Mouse (Mus musculus) layer of hippocampus, adult 11-12 months (tissue): ENCODE data around the gene Smc2.
"Not testable (repeated sequence)": the region's sequence is repeated elsewhere in the genome, so short reads cannot be mapped to it uniquely, and the experiment has no call there.

Experiments
- DNase-seq: peaks from one replicate; pipeline ENCODE4 v3.0.0; 2022; ENCODE audit warnings: low spot score

The Smc2 gene

DNA sequence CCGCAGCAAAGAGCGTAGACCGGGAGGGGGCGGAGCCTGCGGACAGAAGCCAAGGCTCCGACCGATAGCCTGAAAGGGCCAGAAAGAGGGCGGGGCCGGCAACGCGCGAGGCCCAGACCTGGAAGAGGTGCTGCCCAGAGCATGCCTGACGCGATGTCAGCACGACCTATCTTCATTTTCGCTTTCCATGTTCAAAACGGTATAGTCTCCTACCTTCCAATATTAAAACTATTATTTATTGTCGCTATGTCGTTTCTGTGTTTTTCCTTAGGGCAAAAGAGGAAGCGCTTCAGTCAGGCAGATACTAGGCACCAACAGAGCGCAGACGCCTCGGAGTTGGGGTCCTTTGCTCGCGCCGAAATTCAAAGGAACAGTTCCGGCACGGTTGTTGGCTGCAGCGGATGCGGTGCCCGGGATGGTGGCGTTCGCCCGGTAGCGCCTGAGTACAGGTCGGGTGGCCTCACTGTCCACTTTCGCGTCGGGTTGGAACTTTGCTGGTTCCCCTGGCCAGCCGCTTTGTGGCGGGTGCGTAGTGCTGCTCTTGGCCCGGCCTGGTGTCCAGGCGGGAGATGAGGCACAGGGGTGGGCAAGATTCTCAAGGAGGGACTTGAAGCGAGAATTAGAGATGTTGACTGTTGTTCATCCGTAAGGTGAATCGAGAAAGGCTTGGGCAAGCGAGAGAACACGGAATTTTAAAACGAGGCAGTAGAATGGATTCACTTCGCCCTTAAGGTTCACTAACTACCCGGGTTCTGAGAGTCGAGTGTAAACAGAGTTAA is at the start of gene Smc2:
TSS of gene Smc2 (plus strand) at position 358 of the 779 bp plus-strand sequence.
- peak; percentile 93 for DNase-seq

DNA sequence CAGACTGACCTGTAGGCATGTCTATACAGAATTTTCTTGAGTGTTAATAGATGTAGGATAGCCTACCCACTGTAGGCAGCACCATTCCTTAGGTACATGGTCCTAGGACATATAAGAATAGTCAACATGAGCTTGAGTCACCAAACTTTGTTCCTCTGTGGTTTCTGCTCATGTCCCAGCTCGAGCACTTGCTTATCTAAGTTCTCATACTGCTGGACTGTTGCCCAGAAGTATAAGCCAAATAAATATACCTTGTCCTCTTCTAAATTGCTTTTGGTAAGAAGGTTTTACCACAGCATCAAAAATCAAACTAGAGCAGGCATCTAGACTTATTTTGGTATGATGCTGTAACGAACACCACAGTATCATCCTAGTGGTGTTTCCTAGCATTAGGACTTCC is 27.5 kb upstream of the Smc2 start:
- no peak for DNase-seq

DNA sequence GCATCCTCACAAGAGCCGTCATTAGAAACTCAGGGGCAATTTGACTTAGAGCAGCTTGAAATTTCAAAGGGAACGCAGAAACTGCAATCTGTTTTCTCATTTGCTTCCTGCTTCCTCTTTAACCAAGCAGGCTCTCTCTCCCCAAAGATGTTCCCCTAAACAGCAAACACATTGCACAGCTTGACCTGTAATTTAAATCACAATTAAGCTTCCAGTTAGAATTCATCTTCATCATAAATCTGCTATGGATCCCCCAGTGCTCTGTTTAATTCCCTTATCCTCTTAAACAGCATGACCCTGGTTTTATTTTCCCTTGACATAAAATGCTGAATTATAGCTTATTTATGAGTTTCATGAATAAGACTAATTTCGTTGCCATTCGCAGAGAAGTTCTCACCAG is 15.4 kb upstream of the Smc2 start:
- no peak for DNase-seq

DNA sequence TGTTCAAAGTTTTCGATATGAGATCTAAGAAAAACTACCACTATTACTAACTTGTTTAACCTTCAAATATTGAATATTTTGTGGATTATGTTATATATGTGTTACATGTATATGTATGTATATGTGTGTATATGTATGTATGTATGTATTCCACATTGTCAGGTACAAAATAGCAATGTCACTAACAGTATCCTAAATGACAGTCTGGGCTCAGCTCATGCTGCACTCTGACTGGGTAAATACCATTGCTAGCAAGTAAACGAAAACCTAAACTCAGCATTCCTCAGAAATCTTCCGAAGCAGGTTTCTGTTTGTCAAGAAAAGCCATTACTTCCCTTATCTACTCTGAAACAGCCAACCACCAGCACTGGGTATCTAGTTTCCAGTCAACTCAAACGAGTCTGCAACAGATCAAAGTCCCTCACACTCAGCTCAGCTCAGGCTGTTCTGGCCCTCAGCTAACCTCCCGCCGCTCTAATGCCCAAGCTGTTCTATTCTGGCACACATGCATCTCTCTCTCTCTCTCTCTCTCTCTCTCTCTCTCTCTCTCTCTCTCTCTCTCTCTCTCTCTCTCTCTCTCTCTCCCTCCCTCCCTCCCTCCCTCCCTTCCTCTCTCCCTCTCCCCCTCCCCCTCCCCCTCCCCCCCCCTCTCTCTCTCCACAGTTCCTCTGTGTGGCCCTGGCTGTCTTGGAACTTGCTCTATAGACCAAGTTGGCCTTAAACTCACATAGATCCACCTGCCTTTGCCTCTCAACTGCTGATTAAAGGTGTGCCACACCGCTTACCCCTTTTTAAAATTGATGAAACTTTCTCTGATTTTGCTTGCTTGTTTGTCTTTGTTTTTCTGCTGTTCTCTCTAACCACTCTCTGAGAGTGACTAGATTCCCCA is 9.5 kb upstream of the Smc2 start:
- no peak for DNase-seq

DNA sequence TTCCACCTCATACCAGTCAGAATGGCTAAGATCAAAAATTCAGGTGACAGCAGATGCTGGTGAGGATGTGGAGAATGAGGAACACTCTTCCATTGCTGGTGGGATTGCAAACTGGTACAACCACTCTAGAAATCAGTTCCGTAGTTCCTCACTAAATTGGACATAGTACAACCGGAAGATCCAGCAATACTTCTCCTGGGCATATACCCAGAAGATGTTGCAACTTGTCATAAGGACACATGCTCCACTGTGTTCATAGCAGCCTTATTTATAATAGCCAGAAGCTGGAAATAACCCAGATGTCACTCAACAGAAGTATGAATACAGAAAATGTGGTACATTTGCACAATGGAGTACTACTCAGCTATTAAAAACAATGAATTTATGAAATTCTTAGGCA is 3.5 kb upstream of the Smc2 start:
- DNase-seq: not testable (repeated sequence)

DNA sequence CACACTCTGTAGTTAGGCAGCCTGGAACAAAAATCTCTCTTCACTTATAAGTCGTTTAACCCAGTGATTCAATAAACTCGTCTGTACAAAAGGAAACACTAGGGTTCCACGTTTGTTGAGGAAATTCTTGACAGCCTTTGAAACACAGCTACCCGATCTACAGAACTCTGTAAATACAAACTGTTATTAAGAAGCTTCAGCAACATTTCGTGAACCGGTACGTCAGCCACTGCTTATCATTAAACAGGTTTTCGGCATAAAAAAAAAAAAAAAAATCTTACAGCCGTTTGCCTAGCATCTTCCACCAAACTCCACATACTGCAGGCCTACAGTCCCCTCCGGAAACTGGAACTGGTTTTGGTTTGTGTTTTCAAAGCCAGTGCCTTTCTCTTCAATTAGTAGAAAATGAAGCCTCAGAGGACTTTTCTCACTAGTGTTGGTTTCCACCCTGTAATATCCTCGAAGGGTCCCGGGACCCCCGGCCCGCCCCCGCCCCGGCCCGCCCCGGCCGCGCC is 615 bp upstream of the Smc2 start:
- DNase-seq: no peak

DNA sequence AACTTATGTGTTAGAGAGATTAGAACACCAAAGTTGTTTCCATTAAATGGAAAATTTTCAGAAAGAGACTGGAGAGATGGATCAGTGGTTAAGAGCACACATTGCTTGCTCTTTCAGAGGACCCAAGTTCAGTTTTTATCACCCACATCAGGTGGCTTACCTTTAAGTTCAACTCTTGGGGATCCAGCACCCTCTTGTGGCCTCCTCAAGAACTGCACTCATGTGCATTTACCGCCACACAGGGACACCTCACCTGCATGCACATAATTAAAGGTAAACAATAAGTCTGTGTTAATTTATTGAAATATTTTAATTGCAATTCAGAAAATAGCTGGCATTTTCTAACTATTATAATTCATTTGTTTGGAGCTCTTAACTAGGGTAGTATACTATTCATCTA is 20.7 kb downstream of the Smc2 start:
- DNase-seq: no peak

DNA sequence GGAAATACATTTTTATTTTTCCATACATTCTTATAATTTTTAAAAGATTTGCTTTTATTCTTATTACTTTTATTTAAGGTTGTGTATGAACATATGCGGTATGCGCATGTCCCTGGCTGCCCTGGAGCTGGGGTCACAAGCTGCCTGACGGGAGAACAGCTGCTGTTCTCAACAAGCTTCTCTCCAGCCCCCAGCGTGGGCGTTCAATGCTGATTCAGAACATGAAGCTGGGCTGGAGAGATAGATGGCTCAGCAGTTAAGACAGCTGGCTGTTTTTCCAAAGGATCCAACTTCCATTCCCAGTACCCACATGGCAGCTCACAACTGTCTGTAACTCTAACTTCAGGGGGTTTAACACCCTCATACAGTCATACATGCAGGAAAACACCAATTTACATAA is 22.3 kb downstream of the Smc2 start:
- peak; percentile 72 for DNase-seq

DNA sequence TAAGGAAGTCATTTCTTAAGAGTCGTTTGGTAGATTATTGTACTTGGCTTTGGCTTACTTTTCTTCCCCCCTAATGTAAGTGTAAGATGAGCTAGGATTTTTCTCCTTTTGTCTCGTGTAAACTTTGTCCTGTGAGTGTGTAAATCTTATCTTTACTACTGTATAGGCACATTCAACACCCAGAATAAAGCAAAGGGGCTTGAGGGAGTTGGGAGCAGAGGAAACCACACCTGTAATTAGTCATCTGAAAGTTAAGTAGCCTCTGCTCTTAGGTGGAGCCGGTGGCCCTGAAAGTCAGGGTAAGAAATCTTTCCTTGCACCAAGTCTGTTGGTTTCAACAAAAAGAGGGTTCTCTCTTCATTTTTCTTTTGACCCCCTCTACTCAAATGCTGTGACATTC is 34.4 kb downstream of the Smc2 start:
- no peak for DNase-seq

DNA sequence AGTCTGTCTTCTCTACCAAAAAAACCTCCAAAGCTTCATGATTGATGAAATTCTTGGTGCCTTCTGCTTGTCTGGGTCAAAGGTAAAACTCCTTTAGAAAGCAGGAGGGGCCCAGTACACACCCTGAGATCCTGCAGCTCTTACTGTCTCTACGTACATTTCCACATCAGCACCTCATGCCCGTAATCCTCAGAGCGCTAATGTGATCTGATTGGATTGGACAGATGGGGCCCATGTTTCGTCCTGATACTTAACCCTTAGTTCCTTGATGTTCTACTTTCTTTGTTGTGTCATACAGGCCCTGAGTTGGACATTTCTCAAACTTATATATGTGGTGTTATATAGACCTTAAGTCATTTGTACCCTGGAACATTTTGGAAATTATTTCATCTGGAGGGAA is 48.4 kb downstream of the Smc2 start:
- no peak for DNase-seq

DNA sequence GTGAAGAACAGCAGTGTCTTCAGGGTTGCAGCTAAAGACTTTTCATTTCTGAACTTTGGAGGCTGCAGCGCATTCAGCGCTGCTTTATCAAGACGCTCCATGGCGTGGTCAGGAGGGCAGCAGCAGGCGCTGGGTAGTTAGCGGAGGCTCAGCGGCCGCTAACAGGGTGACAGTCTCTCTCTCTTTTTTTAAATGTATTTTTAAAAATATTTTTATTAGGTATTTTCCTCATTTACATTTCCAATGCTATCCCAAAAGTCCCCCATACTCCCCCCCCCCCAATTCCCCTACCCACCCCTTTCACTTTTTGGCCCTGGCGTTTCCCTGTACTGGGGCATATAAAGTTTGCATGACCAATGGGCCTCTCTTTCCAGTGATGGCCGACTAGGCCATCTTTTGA is 58.1 kb downstream of the Smc2 start, which contains the start of gene Vma21-ps:
TSS of gene Vma21-ps (minus strand) at position 101 of the 400 bp plus-strand sequence.
- DNase-seq: not testable (repeated sequence)

DNA sequence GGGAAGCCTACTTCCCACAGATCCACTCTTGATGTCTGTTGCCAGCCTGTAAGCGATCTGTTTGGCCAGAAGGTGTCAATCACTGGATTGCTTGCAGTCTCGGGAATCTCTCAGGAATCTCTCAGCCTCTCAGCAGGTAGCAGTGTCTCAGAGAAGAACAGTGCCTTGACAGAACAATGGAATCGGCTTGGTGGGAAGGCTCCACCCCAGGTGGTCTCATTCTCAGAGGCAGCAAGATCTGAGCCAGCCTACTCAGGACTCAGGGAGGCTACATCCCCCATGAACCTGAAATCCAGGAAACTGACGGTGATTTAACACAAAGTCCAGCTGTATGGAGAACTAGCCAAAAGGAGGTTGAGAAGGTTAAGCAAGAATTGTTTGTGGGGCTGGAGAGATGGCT is 78.5 kb downstream of the Smc2 start:
- no peak for DNase-seq

DNA sequence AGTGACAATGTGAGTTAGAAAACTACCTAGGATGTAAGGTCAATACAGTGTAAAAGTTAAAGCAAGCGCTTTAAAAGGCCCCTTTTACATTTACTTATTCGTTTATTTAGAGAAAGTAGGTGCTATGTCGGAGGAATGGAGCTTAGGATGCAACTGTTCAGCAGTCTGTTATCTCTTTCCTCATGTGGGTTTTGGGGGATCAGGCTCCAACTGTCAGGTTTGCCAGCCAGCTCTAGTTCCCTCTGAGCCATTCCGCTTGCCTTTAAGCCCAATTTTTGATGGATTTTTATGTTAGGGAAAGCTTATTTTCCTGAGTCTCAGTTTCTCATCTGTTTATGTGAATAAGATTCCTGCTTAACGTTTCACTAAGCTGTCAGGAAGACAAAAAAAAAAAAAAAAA is 80.3 kb downstream of the Smc2 start:
- DNase-seq: peak; percentile 36

DNA sequence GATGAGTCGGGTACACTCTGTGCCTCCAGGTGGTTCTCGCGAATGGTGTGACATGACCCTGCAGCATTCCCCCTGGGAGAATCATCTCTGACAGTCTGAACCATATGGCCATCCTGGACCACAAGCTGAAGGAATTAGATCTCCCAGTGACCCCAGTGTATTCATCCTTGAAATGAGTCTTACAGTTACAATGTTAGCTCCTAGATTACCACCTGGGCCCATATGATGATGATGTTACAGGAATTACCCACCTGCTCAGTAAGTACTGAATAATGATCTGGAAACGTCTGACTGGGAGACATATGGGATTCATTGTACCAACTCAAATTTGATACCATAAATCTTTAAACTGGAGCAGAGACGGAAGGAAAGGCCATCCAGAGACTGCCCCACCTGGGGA is 87.4 kb downstream of the Smc2 start:
- DNase-seq: no peak

DNA sequence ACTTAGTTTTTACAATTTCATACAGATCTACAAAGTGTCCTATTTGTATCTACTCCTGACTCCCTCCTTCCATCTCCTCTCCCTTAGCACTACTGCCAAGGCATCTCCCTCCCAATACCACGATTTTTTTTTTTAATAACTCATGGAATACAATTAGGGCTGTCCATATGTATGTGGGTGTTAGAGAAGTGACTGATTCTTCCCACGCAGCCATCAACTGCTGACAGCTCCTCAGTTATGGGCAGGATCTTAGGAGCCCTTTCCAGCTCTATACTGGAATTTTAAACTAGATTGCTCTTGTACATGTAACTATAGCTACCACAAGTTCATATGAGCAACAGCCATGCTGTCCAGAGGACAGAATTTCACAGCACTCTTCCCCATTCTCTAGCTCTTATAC is 91.6 kb downstream of the Smc2 start:
- DNase-seq: no peak
